ENCODE assay signal across 9 mouse cellular contexts in the genomic region with DNA sequence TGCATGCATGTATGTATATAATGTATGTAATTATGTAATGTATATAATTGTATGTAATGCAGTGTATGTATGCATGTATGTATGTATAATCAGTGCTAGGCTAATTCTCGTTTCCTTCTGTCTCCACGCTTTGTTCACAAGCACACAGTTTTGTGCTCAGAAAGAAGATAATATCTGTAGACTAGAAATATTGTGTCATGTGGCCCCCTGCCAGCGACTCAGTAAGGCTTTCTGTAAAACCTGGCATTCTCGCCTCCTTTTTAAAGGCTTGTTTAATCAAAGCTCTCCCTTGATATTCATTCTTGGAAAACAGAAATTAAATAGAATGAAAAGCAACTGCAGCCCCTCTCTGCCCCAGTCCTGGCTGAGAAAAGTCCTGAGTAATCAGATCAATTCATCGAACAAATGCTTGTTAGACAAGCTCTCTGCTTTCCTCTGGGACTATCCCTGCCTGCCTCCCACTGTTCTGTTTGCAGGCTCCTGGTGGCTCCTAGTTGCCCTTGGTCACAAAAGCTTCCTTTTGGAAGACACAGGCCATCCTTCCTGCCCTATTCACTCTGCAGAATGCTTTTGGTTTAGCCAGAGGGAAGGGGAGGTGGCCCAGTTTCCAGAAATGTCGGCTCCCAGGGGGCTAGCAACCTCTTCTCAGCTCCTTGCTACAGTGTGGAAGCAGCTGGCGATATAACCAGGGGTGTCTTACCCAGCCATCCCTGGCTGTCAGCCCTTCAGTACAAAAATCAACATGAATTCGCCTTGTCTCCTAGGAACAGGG. TPM values are rescaled to one million over a fixed set of nuclear protein-coding genes. Genes with fewer than 3 reads are reported as not detected.
DNase-seq lines count a peak whose midpoint lies in the region; ATAC-seq lines count a peak whose summit lies in the region.
"Had no signal": no experiment of that assay in that cellular context is flagged by ENCODE, and none has a peak within 500 bp of the region (broad histone marks: within the 10 kb centered on the region; RNA-seq: fewer than 3 reads in every experiment).

No protein-coding gene starts in this region.

- ATAC-seq in cerebellum, adult (ENCODE audit: insufficient number of reproducible peaks, low FRiP score, low TSS enrichment) = peak; percentile 42; the same call in 1 of the 2 replicates

- no peak for DNase-seq in cerebellum, postnatal 4 days (ENCODE audit: low spot score in 2 of 2)
- peak; percentile 19 for DNase-seq in lung, postnatal 10 days
- no peak for DNase-seq in lung, postnatal 14 days
- DNase-seq in layer of hippocampus, postnatal 10 days (ENCODE audit: low spot score in 2 of 2) = peak; percentile 53 to 59
- DNase-seq in right cerebral cortex, postnatal 10 days (ENCODE audit: low spot score in 2 of 2) = peak; percentile 81
- DNase-seq in ovary, postnatal 14 days (ENCODE audit: low spot score) = no peak
- no peak for DNase-seq in thymus, postnatal 4 days
- DNase-seq: adrenal gland, adult 8-10 months had no signal

RNA-seq across cellular contexts. Expression of a gene that starts 20.6 kb away (rescaled TPM):
- total RNA-seq in layer of hippocampus, postnatal 10 days (2021) = 1 to 10 TPM; 1.2 to 2.5 TPM

Comparison
In these comparisons a context has a peak if more than half of its experiments do, and no peak if none do; other contexts are left out.
1. DNase-seq: peak in lung, postnatal 10 days (single experiment), layer of hippocampus, postnatal 10 days (2 of 2) and right cerebral cortex, postnatal 10 days (2 of 2); none in cerebellum, postnatal 4 days (0 of 2), lung, postnatal 14 days (single experiment), ovary, postnatal 14 days (single experiment) and thymus, postnatal 4 days (single experiment).